Mouse (Mus musculus): ENCODE results near the gene Selenop. TPM values are rescaled to one million over a fixed set of nuclear protein-coding genes. Genes with fewer than 3 reads are reported as not detected.

Gene Selenop
- polyA plus RNA-seq, 1 experiment from 2014 or later = 152 TPM

Other genes with a start within 250 kb of the Selenop start
- gene Ccdc152, start 35.0 kb downstream of the Selenop start, polyA plus RNA-seq (2014; fragmentation: Nextera tagmentation; extraction: Ambion mirVana) = 0.22 and 0.98 TPM in 2 replicates